Mouse (Mus musculus) heart, embryonic 13.5 days (tissue): Measurements from ENCODE around the gene Ada. TPM values are rescaled to one million over a fixed set of nuclear protein-coding genes. Genes with fewer than 3 reads are reported as not detected.
A peak's percentile ranks its signal among the peaks of the same experiment; 100 is the strongest.

ENCODE experiments used
- ATAC-seq: fragments of 200-750 bp; cut with Nextera tagmentation; 2 replicates; pipeline ENCODE4 v1.8.0; 2017; ENCODE audit warnings: moderate TSS enrichment; ENCODE audit not compliant: insufficient number of reproducible peaks, low FRiP score, low TSS enrichment; ENCODE audit errors: extremely low read depth
- H3K27ac ChIP-seq: fragments of 300-500 bp; sonication (generic); replicated peaks from 2 replicates; pipeline ENCODE4 v1.5.1; 2015; ENCODE audit warnings: moderate library complexity, mild to moderate bottlenecking, inconsistent platforms
- H3K27me3 ChIP-seq: fragments of 300-500 bp; sonication (generic); replicated peaks from 2 replicates; pipeline ENCODE4 v1.6.1; 2015; ENCODE audit warnings: mild to moderate bottlenecking, inconsistent platforms
- H3K36me3 ChIP-seq: fragments of 300-500 bp; sonication (generic); 2 replicates; pipeline ENCODE4 v1.6.1; 2015; ENCODE audit warnings: mild to moderate bottlenecking, inconsistent platforms
- H3K4me1 ChIP-seq: fragments of 300-500 bp; sonication (generic); 2 replicates; pipeline ENCODE4 v1.6.1; 2015; ENCODE audit warnings: inconsistent platforms
- H3K4me2 ChIP-seq: fragments of 300-500 bp; sonication (generic); 2 replicates; pipeline ENCODE4 v1.6.1; 2015; ENCODE audit warnings: inconsistent platforms, mild to moderate bottlenecking, moderate library complexity
- H3K4me3 ChIP-seq: fragments of 300-500 bp; sonication (generic); 2 replicates; pipeline ENCODE4 v1.5.1; 2015; ENCODE audit warnings: moderate library complexity, mild to moderate bottlenecking, inconsistent platforms
- H3K9ac ChIP-seq: fragments of 300-500 bp; sonication (generic); 2 replicates; pipeline ENCODE4 v1.6.1; 2015; ENCODE audit warnings: inconsistent platforms, mild to moderate bottlenecking, moderate library complexity
- H3K9me3 ChIP-seq: fragments of 300-500 bp; sonication (generic); 2 replicates; pipeline ENCODE4 v1.6.1; 2016; ENCODE audit warnings: inconsistent platforms
- WGBS: fragments of 180-500 bp; shearing (Covaris S2); methylation state at CpG from one replicate; pipeline ENCODE4 v1.1.7; 2015; ENCODE audit warnings: mixed read lengths; 5-methylcytosine and 5-hydroxymethylcytosine counted together
- polyA plus RNA-seq: library from polyadenylated mRNA; unstranded; fragments of >200 nt; fragmentation: Nextera tagmentation; extraction: Ambion mirVana; gene quantifications from 2 replicates; pipeline ENCODE4 v1.2.1, GENCODE M21; 2015

The Ada gene
- polyA plus RNA-seq, 1 experiment from 2014 or later, result 3.7 TPM

GRCm38 (mm10) chr2:163711368-163711868 lies 38.6 kb downstream of the Ada start:
- Histone ChIP-seq H3K4me3 (no peak overlapping the region), H3K27me3 (no peaks in the 10 kb centered on the region), H3K4me2 (no peak overlapping the region), H3K4me1 (peaks cover 76% of the 10 kb centered on the region), H3K36me3 (peaks cover 3% of the 10 kb centered on the region; the same call in 1 of the 2 replicates), H3K9me3 (no peaks in the 10 kb centered on the region), H3K27ac (peak overlapping the region; percentile 77), H3K9ac (peak overlapping the region; percentile 63; the same call in 1 of the 2 replicates)
- ATAC-seq, result no peak
- 78% methylated on average over 8 of the region's 8 CpGs for WGBS

DNA sequence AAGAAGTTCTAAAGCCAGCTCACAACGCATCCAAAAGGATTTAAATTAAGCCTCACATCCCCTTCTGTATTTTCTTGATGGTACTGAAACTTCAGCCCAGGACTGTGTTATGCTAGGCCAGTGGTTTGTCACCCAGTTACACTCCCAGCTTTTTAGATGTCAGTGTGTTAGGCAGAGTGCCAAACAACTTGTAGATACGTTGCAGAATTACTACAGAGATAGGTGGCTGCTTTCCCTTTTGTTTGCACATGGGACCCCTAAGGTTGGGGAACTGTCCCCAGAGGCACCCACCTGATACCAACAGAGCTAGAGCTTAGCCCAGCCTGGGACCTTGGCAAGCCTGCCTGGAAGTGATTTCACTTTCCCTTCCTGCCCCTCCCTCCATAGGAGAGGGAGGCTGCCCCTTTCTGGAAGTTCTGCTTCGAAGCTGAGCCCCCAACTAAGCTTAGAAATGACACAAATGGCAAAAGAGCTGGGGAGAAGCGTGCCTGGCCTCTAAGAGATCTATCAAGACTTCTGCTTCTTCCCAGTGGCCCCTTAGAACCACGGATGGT lies 39.4 kb downstream of the Ada start:
- Histone ChIP-seq H3K4me1 (peaks cover 69% of the 10 kb centered on the region), H3K4me3 (no peak overlapping the region), H3K27ac (peak overlapping the region; percentile 77), H3K9ac (peak overlapping the region; percentile 44; the same call in 1 of the 2 replicates), H3K36me3 (peaks cover 8% of the 10 kb centered on the region), H3K9me3 (no peaks in the 10 kb centered on the region), H3K4me2 (no peak overlapping the region), H3K27me3 (no peaks in the 10 kb centered on the region)
- 60% methylated on average over 5 of the region's 5 CpGs for WGBS
- ATAC-seq, result no peak

DNA sequence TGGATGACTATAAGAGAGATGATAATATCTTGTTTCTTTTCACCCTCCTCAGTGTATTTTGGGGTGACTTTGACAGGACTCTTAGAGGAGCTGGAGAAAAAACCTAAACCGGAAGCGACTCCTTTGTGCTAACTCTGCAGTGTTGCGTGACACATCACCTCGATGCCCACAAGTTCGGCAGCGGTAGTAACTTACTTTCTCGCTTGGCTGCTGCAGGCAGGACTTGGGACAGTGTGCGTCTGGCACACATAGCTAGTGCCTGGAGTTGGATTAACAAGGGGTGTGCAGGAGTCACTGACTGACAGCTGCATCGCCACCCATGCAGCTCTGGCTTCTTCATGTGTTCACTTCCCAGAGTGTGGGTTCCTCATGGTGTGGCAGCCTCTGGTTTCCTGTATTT lies 40.0 kb downstream of the Ada start:
- 83% methylated on average over 9 of the region's 9 CpGs for WGBS
- peaks cover 64% of the 10 kb centered on the region for H3K4me1 ChIP-seq

DNA sequence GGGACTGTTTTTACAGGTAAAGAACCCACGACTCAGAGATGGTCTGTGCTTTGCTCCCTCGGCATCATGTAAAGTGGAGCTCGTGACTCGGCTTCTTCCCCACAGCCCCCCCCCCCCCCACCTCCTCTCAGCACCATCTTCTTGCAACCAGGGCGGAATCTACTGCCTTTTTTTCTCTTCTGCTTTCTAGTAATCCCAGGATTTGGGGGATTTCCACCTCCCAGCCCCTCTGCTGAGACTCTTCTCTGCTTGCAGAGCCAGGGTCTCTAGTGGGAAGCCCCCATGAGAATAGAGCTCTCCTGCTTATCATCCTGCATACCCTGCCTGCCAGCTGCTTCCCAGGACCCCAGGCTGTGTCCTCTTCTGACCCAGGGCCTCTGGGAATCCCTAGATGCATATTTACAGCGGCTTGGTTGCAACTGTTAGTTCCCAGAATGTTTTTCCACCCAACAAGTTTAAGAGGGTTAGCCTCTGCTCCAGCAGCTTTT lies 41.2 kb downstream of the Ada start:
- no peak overlapping the region for H3K9ac ChIP-seq
- no peak overlapping the region for H3K4me3 ChIP-seq
- no peaks in the 10 kb centered on the region for H3K27me3 ChIP-seq
- ATAC-seq, result no peak
- H3K36me3 ChIP-seq, result peaks cover 24% of the 10 kb centered on the region
- H3K4me1 ChIP-seq, result peaks cover 76% of the 10 kb centered on the region
- H3K27ac ChIP-seq, result peak overlapping the region; percentile 61
- H3K4me2 ChIP-seq, result no peak overlapping the region
- 48% methylated on average over 6 of the region's 6 CpGs for WGBS
- no peaks in the 10 kb centered on the region for H3K9me3 ChIP-seq

More for the DNA sequence above, 40.0 kb downstream of the Ada start:
- no peak overlapping the region for H3K4me2 ChIP-seq
- no peak overlapping the region for H3K9ac ChIP-seq
- H3K27me3 ChIP-seq, result no peaks in the 10 kb centered on the region
- no peaks in the 10 kb centered on the region for H3K9me3 ChIP-seq
- H3K27ac ChIP-seq, result peak overlapping the region; percentile 77
- H3K4me3 ChIP-seq, result no peak overlapping the region
- no peak for ATAC-seq
- peaks cover 15% of the 10 kb centered on the region for H3K36me3 ChIP-seq

- Histone ChIP-seq H3K4me2 (no peak overlapping the region), H3K4me1 (peaks cover 78% of the 10 kb centered on the region), H3K9ac (no peak overlapping the region), H3K27ac (peak overlapping the region; percentile 61), H3K9me3 (no peaks in the 10 kb centered on the region), H3K4me3 (no peak overlapping the region), H3K27me3 (no peaks in the 10 kb centered on the region), H3K36me3 (peaks cover 24% of the 10 kb centered on the region)
- ATAC-seq, result no peak
- 29% methylated on average over 5 of the region's 5 CpGs for WGBS
Observed at GRCm38 (mm10) chr2:163708321-163708720, 41.7 kb downstream of the Ada start.

- Histone ChIP-seq H3K4me1 (peaks cover 72% of the 10 kb centered on the region), H3K36me3 (peaks cover 24% of the 10 kb centered on the region)
- no peak for ATAC-seq
Observed at GRCm38 (mm10) chr2:163703599-163704260, 46.3 kb downstream of the Ada start.

DNA sequence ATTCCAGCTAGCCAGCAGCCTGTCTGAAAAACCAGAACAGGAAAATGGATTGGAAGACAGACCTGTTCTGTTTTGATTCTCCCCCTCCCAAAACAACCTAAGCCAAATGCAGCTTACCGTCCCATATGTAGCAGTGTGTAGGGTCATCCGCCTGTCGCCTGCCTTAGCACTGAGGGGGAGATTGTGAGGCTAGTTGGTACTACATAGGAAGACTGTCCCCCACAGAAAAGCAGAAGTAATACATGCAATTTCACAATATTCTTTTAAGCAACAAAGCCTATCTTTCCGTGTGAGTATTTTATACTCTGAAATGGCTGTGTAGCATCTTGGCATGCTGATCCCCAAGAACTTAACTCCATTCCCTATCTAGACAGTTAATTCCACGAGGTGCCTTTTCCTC lies 47.1 kb downstream of the Ada start:
- Histone ChIP-seq H3K4me2 (no peak overlapping the region), H3K27ac (peak overlapping the region; percentile 51), H3K9ac (peak overlapping the region; percentile 62), H3K4me3 (no peak overlapping the region), H3K27me3 (no peaks in the 10 kb centered on the region), H3K9me3 (no peaks in the 10 kb centered on the region), H3K4me1 (peaks cover 72% of the 10 kb centered on the region), H3K36me3 (peaks cover 24% of the 10 kb centered on the region)
- WGBS, result 58% methylated on average over 5 of the region's 5 CpGs
- ATAC-seq, result no peak

More at GRCm38 (mm10) chr2:163703599-163704260, 46.3 kb downstream of the Ada start:
- no peaks in the 10 kb centered on the region for H3K27me3 ChIP-seq
- H3K4me3 ChIP-seq, result no peak overlapping the region
- WGBS, result 70% methylated on average over 5 of the region's 5 CpGs
- H3K27ac ChIP-seq, result 0 out of 2 replicates have a peak overlapping the region, but pooled peaks have one; percentile 51
- H3K4me2 ChIP-seq, result no peak overlapping the region
- peak overlapping the region; percentile 37; the same call in 1 of the 2 replicates for H3K9ac ChIP-seq
- H3K9me3 ChIP-seq, result no peaks in the 10 kb centered on the region

GRCm38 (mm10) chr2:163702431-163702830 lies 47.6 kb downstream of the Ada start:
- H3K9ac ChIP-seq, result peak overlapping the region; percentile 62
- H3K36me3 ChIP-seq, result peaks cover 24% of the 10 kb centered on the region
- H3K27ac ChIP-seq, result peak overlapping the region; percentile 51
- H3K4me3 ChIP-seq, result no peak overlapping the region
- no peak for ATAC-seq
- no peak overlapping the region; the same call in 1 of the 2 replicates for H3K4me2 ChIP-seq
- no peaks in the 10 kb centered on the region for H3K9me3 ChIP-seq
- no peaks in the 10 kb centered on the region for H3K27me3 ChIP-seq
- peaks cover 73% of the 10 kb centered on the region for H3K4me1 ChIP-seq
- 48% methylated on average over 7 of the region's 7 CpGs for WGBS

DNA sequence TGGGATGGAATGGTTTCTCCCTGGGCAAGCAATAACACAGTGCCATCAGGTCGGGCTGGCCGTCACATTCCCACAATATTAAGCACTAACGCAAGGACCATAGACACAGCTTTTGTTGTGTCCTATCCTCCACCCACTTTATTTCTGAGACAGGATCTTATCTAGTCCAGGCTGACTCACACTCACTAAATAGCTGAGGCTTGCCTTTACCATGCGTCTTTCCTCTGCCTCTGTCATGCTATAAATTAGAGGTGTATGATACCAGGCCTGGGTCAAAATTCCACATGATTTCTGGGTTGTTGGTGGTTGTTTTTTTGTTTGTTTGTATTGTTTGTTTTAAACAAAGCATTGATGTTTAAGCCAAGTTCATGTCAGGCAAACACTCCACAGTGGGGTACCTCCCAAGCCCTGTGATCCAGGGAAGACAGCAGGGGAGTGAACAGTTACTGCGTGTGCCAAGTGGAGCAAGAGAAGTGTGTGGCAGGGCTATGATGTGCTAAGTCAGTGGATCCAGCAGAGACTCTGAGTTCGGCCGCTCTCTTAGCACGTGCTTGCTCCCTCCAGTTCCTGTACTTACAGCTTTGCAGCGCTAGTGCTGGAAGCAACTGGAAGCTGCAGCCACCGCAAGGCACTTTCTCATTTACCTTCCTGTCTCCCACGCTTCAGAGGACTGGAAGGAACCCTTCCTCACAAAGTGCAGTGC lies 50.8 kb downstream of the Ada start:
- Histone ChIP-seq H3K27ac (peak overlapping the region; percentile 91), H3K4me1 (peaks cover 83% of the 10 kb centered on the region)

DNA sequence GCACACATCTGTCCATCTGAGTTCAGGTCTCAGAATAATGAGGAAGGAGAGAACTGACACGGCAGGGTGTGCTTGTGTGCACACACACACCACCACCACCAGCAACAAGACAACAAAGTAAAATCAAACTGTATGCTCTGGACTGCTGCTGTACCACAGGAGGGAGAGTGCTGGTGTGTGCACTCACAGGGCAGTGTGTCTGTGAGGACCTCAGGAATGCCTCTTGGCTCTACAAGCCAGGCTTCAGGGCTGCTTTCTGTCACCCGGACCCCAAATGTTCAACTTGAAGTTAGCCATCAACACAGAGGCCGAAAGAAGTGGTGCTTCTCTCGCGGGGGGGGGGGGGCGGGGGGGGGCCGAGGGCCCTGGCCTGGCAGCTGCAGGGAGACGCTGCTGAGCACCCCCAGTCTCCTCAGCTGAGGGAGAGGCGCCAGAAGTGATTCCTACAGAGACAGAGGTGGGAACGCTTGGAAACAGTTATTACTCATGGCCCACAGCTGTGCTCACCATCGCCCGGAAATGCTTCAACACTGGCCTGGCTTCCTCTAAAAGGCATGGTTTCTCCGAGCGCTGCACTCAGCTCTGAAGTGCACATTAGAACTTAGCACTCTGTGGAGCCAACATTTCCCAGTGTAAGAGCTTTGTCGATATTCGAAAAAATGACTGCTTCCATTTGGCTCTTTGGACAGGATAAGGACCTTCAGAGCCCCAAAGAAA lies 52.1 kb downstream of the Ada start:
- H3K9ac ChIP-seq, result peak overlapping the region; percentile 64
- H3K4me1 ChIP-seq, result peaks cover 83% of the 10 kb centered on the region
- ATAC-seq, result no peak

More for the DNA sequence above, 50.8 kb downstream of the Ada start:
- ATAC-seq, result no peak
- no peak overlapping the region for H3K4me2 ChIP-seq
- 63% methylated on average over 11 of the region's 11 CpGs for WGBS
- H3K9me3 ChIP-seq, result no peaks in the 10 kb centered on the region
- H3K9ac ChIP-seq, result peak overlapping the region; percentile 50
- no peak overlapping the region for H3K4me3 ChIP-seq
- peaks cover 5% of the 10 kb centered on the region; the same call in 1 of the 2 replicates for H3K36me3 ChIP-seq
- no peaks in the 10 kb centered on the region for H3K27me3 ChIP-seq

More for the DNA sequence above, 52.1 kb downstream of the Ada start:
- H3K4me3 ChIP-seq, result no peak overlapping the region
- no peaks in the 10 kb centered on the region for H3K27me3 ChIP-seq
- H3K36me3 ChIP-seq, result no peaks in the 10 kb centered on the region
- WGBS, result 38% methylated on average over 12 of the region's 16 CpGs
- peak overlapping the region; percentile 22 for H3K4me2 ChIP-seq
- peak overlapping the region; percentile 91 for H3K27ac ChIP-seq
- no peaks in the 10 kb centered on the region for H3K9me3 ChIP-seq
